Mouse (Mus musculus) c-Kit-positive CD71-positive TER-119-positive erythroid progenitor cells, embryonic 14.5 days (primary cell): ENCODE measurements around the gene Eid1.

Source experiments
- DNase-seq: peaks from one replicate; pipeline ENCODE4 v3.0.0-alpha.2; 2013; ENCODE audit warnings: low spot score

The Eid1 gene

GRCm38 (mm10) chr2:125672957-125673631, at the start of gene Eid1:
TSS of gene Eid1 (plus strand) at chr2:125673095.
- DNase-seq = peak; percentile 61

DNA sequence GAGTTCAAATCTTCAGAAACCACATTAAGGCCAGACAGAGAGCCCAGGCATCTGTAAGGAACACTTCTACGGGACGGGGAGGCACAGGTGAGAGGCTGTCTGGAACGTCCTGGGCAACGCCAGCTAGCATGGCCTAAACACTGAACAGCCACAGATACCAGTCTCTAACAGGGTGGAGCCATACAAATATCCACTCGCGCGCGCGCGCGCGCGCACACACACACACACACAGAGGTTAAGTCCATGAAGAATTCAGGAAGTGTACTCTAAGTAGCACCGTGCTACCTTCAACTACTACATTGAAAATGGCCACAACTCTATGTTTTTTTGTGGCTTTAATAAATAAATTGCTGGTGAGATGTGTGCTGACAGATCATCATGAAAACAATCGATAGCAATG, 49.7 kb upstream of the Eid1 start:
- no peak for DNase-seq

DNA sequence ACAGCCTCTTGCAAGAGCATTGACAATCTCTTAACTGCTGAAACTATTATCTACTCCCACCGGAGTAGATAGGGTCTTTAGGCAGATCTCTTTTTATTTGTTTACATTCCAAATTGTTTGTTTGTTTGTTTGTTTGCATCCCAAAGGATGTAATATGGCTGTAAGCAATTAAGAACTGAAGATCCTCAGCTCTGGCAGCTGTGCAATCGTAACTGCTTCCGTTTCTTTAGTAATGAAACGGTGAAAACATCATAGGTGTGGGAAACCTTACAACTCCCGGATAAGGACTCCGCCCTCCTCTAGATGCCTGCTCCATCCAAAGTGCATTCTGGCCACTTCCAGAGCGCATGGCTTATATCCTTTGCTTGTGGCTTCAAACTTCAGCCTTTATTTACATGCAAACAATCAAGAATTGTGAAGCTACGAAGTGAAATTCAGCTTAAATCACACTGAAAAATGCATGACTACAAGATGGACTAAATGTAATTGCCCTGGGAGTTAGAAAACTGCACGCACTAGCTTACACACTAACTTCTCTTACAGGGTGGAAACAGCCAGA, 48.7 kb upstream of the Eid1 start:
- peak; percentile 31 for DNase-seq

DNA sequence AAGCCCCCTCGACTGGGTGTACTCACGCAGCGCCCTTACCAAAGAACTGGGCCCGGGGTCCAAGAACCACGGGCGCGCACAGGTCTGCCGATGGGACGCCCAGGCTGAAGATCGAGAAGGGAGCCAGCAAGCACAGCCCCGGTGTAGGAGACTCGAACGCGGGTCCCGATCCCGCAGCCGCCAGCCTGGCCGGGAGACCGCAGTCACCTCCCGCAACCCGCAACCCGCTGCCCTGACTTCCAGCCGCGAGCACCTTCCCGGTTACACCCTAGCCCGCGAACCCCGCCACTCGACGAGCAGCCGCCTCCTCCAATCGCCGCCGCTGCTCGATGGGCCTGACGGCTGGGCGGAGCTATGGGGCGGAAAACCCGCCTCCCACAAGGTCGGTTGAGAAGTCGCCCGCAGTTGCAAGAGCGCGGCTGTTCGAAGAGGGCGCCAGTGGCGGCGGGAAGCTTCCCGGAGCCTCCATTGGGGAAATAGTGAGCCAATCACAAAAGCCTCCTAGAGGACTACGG, 48.0 kb upstream of the Eid1 start, which contains the start of gene Cep152:
TSS of gene Cep152 (minus strand) at position 277 of the 515 bp plus-strand sequence.
- DNase-seq = peak; percentile 95

DNA sequence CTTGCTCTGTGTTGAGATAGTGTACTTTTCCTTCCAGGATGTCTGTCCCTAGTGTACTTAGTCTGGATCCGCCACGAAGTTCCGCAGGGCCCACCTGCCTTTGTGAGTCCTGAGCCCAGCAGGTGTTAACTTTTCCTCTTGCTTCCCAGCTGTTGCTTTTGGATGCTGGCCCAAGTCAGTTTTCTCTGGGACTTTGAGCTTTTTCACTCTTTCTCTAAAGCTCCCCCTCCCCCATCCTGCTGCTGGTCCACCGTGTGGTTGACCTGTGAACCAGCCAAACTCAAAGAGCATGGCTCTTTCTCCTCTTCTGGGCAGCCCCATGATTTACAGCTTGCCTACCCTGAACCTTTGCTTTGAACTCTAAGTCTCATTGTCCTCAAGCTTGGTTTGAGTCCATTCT, 46.4 kb upstream of the Eid1 start:
- DNase-seq = no peak

GRCm38 (mm10) chr2:125628487-125628886, 44.4 kb upstream of the Eid1 start:
- no peak for DNase-seq

DNA sequence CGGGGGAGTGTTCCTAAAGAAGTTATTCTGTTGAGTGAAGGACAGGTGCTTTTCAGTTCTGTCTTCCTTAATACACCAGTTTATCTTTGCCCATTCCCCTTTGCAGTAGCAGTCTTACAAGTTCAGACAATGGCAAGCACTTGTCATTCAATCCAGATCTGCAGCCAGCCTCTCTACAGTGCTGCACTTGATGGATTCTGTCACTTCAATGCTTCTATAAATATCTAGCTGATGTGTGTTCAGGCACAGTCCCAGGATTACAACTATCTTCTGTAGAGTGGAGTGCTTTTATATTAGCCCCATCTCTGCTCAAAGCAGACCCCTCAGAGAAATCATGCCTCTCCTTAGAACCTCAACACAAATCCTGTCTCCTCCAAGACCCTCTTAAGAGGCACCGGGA, 42.9 kb upstream of the Eid1 start:
- no peak for DNase-seq

GRCm38 (mm10) chr2:125637331-125637730, 35.6 kb upstream of the Eid1 start:
- no peak for DNase-seq

DNA sequence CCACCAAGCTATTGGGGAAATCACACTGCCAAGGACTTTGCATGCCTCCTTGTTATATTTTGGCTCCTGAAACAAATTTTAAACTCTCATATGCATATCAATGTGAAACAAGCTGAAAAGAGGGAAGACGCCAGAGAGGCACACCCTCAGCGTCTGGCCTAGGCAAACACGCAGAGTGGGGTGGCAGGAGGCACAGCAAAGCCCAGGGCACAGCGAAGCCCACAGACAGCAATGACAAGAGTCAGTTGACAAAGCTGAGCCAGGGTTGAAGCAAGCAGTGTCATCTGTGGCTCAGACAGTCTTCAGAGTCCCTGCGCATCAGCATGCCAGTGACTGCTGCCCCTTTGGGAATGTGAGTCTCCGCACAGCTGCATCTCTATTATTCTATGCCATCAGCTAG, 28.0 kb upstream of the Eid1 start:
- no peak for DNase-seq

DNA sequence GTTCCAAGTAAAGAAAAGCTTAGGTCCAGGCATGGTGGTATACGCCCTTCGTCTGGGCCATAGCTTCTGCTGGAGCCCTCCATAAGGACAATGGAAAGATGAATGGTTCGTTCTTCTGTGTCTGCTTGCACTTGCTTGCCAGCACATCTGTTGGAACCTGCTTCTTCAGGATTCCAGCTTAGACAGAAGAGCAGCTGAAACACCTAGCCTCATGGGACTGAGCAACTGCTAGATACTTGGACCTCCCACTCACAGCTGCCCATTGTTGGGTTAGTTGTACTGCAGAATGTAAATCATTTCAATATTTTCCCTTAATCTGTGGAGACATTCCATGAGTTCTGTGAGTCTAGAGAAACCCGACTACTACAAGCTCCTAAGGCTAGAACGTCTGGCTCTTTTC, 22.9 kb upstream of the Eid1 start:
- DNase-seq = no peak

- no peak for DNase-seq
Observed at GRCm38 (mm10) chr2:125650742-125651352, 22.0 kb upstream of the Eid1 start.

GRCm38 (mm10) chr2:125651563-125651962, 21.3 kb upstream of the Eid1 start:
- DNase-seq = no peak

DNA sequence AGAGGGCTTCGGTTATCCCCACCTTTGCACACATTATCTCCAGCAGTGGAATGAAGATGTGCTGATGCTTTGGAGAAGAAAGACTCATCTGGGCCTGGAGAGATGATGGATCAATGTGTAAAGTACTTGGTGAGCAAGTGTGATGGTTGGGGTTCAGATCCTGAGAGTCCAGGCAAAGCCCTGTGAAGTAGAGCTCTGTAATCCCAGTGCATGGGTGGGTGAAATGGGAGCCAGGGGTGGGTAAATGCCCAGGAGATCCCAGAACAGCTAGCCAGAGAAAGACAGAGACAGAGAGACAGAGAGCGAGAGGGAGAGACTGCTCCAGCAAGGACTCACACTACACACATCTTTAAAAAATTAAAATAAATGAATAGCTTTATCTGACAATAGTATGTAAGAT, 19.6 kb upstream of the Eid1 start:
- DNase-seq = no peak

- DNase-seq = no peak
Observed at GRCm38 (mm10) chr2:125655391-125655790, 17.5 kb upstream of the Eid1 start.

DNA sequence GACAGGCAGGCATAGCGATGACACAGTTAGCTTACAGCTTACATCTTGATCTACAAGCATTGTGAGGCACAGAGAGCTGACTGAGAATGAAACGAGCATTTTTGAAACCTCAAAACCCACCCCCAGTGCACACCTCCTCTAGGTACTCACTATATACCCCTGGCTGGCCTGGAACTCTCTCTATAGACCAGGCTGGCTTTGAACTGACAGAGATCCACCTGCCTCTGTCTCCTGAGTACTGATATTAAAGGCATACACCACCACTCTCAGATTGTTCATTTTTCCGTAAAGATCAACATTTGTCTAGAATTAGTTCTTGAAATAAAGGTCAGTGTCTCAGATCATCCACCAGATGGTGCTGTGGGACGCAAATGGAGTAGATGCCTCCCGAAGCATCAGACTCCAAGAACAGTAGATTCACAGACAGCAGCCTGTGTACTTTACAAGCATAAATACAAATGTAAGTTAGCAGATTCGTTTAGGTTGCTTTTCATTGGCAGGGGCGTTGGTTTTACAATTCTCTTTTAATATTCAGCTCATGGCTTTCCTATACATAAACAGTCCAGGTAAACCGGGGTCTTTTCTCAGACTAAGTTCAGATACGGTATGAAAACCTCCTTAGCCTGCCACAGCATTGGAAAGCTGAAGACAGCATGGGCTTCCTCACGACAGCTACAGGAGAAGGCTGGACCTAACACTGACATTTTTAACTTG, 12.9 kb upstream of the Eid1 start:
- DNase-seq = peak; percentile 74

- no peak for DNase-seq
Observed at GRCm38 (mm10) chr2:125660537-125661130, 12.3 kb upstream of the Eid1 start.

DNA sequence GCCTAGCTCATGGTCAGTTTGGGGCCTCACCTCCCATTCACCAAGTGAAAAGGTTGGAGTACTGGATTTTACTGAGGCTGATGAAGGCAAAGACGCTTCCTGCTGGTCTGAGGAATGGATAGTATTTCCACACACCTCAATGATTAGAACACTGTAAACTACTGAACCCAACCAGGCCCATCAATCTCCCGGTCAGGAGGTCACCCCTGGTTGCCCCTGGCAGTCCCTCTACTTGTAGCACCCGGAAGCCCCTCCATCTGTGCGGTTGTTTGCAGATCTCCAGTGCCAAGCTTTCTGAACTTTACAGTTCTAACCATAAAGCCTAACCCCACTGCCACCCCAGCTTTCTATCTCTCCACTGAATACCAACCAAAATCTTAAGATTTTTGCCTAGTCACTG, 11.7 kb upstream of the Eid1 start:
- no peak for DNase-seq

DNA sequence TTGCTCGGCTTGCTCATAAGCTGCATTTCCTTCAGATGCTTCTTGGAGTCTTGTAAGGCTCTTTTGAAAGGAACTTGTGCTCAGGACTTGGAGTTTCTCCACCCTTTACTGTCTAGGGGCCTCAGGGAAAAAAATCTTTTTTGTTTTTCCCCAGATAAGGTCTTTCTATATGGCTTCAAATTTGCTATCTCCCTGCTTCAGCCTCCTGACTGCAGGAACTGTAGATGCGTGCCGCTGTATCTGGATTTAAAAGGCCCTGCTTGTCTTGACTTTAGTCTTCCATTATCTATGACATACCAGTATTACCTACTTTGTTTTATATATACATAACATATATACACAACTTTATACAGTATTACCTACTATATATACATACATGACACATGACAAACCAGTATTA, 10.4 kb upstream of the Eid1 start:
- DNase-seq = no peak

GRCm38 (mm10) chr2:125665213-125665612, 7.7 kb upstream of the Eid1 start:
- no peak for DNase-seq

GRCm38 (mm10) chr2:125665909-125666308, 7.0 kb upstream of the Eid1 start:
- peak; percentile 53 for DNase-seq

DNA sequence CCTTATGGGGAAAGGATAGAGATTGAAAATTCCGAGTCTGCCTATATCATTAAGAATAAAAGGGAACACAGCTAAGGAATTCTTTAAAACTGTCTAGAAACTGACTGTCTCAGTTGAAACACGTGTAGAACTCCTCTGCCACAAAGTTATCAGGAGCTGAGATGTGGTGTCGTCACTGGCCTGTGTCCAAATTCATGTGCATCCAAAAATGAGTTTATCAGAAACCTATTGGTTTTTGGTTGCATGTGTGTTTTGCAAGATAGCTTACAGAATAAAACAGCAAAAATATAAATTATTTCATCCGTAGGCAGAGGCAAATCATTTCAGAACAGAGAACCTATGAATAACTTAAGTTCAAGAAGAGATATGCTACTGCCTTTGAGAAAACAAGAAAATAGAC, 6.2 kb upstream of the Eid1 start:
- peak; percentile 54 for DNase-seq

GRCm38 (mm10) chr2:125667184-125667583, 5.7 kb upstream of the Eid1 start:
- no peak for DNase-seq
